Mouse (Mus musculus) G1E (cell line): Measurements from ENCODE around the gene Grb2. TPM values are rescaled to one million over a fixed set of nuclear protein-coding genes. Genes with fewer than 3 reads are reported as not detected.

ENCODE experiments used
- ATAC-seq: 2 replicates; pipeline ENCODE4 v1.8.0; 2016; ENCODE audit warnings: mild to moderate bottlenecking; ENCODE audit not compliant: insufficient number of reproducible peaks, poor library complexity, low FRiP score, severe bottlenecking; ENCODE audit errors: extremely low read depth
- DNase-seq: peaks from one replicate; pipeline ENCODE4 v3.0.0; 2012; ENCODE audit warnings: low spot score
- H3K27me3 ChIP-seq: 2 replicates; pipeline ENCODE4 v1.6.1; 2012; ENCODE audit warnings: mild to moderate bottlenecking, low read length, inconsistent platforms; ENCODE audit not compliant: insufficient read depth
- H3K36me3 ChIP-seq: replicated peaks from 2 replicates; pipeline ENCODE3; 2012; ENCODE audit warnings: mild to moderate bottlenecking, inconsistent platforms
- H3K4me1 ChIP-seq: 2 replicates; pipeline ENCODE4 v1.6.1; 2012; ENCODE audit warnings: low read depth, low read length, inconsistent platforms, mixed read lengths; ENCODE audit not compliant: insufficient read depth
- H3K4me3 ChIP-seq: 2 replicates; pipeline ENCODE4 v1.5.1; 2012; ENCODE audit warnings: low read depth, mild to moderate bottlenecking, inconsistent platforms, low read length, moderate library complexity, mixed read lengths
- H3K9me3 ChIP-seq: replicated peaks from 2 replicates; pipeline ENCODE4 v1.6.1; 2012; ENCODE audit warnings: inconsistent platforms
- CTCF ChIP-seq: IDR thresholded peaks from 2 replicates; pipeline ENCODE4 v1.5.1; 2012; ENCODE audit warnings: low read depth, low read length, inconsistent platforms, mixed read lengths
- GATA1 ChIP-seq: IDR thresholded peaks from 2 replicates; pipeline ENCODE4 v1.6.1; 2012; ENCODE audit warnings: borderline replicate concordance, low read length, inconsistent platforms, mixed read lengths
- GATA2 ChIP-seq: IDR thresholded peaks from 2 replicates; pipeline ENCODE4 v1.6.1; 2012; ENCODE audit warnings: low read depth, low read length, inconsistent platforms, borderline replicate concordance
- POLR2AphosphoS5 ChIP-seq: IDR thresholded peaks from 2 replicates; pipeline ENCODE4 v1.6.1; 2012; ENCODE audit warnings: low read depth, low read length, inconsistent platforms; ENCODE audit not compliant: insufficient replicate concordance
- TAL1 ChIP-seq: conservative IDR thresholded peaks from 2 replicates; pipeline ENCODE4 v1.6.1; 2012; ENCODE audit warnings: low read depth, low read length, inconsistent platforms, mixed read lengths
- polyA plus RNA-seq: library from polyadenylated mRNA; stranded (reverse); fragments of >175 nt; gene quantifications from 2 replicates; pipeline ENCODE4 v1.2.3, GENCODE M21; 2012
- total RNA-seq, 2 experiments: library from RNA; stranded (forward) in 1 of 2; stranded (reverse) in 1 of 2; fragments of 200-1000 nt in 1 of 2; fragments of >200 nt in 1 of 2; fragmentation: Nextera tagmentation in 1 of 2; gene quantifications; 2 replicates each; pipeline ENCODE4 v1.2.3; 2014 to 2017

The Grb2 gene
- total and polyA plus RNA-seq, 3 experiments, result 119 to 224 (median 209) TPM

GRCm38 (mm10) chr11:115629734-115630531, 78.5 kb downstream of the Grb2 start:
- Histone ChIP-seq H3K4me1 (peaks cover 73% of the 10 kb centered on the region), H3K27me3 (no peaks in the 10 kb centered on the region), H3K9me3 (no peaks in the 10 kb centered on the region), H3K4me3 (no peak overlapping the region), H3K36me3 (peaks cover 14% of the 10 kb centered on the region)
- ATAC-seq (no peak), DNase-seq (no peak)
- no peak for TF ChIP-seq GATA2
- no peak for TF ChIP-seq CTCF
- no peak for TF ChIP-seq POLR2AphosphoS5
- no peak for TF ChIP-seq GATA1
- no peak for TF ChIP-seq TAL1

- DNase-seq (no peak), ATAC-seq (no peak)
- H3K9me3 ChIP-seq, result no peaks in the 10 kb centered on the region
- TF ChIP-seq TAL1 (no peak), GATA2 (no peak), CTCF (no peak), GATA1 (no peak), POLR2AphosphoS5 (no peak)
- H3K27me3 ChIP-seq, result no peaks in the 10 kb centered on the region
- peak overlapping the region; percentile 92; the same call in 1 of the 2 replicates for H3K4me3 ChIP-seq
- H3K36me3 ChIP-seq, result peaks cover 27% of the 10 kb centered on the region
- peaks cover 68% of the 10 kb centered on the region for H3K4me1 ChIP-seq
These were observed 79.8 kb downstream of the Grb2 start for GRCm38 (mm10) chr11:115628465-115629101.

GRCm38 (mm10) chr11:115627705-115628464, 80.5 kb downstream of the Grb2 start, which contains the start of gene Slc25a19:
Gene Slc25a19, minus strand, starts transcription at chr11:115628295.
- peaks cover 66% of the 10 kb centered on the region for H3K4me1 ChIP-seq

GRCm38 (mm10) chr11:115626824-115627616, 81.4 kb downstream of the Grb2 start:
- peaks cover 43% of the 10 kb centered on the region for H3K36me3 ChIP-seq
- H3K4me1 ChIP-seq, result peaks cover 61% of the 10 kb centered on the region

More at GRCm38 (mm10) chr11:115627705-115628464, 80.5 kb downstream of the Grb2 start, which contains the start of gene Slc25a19:
- H3K27me3 ChIP-seq, result no peaks in the 10 kb centered on the region
- no peak for TF ChIP-seq GATA2
- no peak for TF ChIP-seq TAL1
- TF ChIP-seq POLR2AphosphoS5, result no peak
- no peak for TF ChIP-seq CTCF
- TF ChIP-seq GATA1, result no peak
- peak; percentile 96 for DNase-seq
- peaks cover 34% of the 10 kb centered on the region for H3K36me3 ChIP-seq
- ATAC-seq, result peak; percentile 95
- no peaks in the 10 kb centered on the region for H3K9me3 ChIP-seq
- peak within 1 kb of the TSS; percentile 92 for H3K4me3 ChIP-seq

GRCm38 (mm10) chr11:115625877-115626276, 82.5 kb downstream of the Grb2 start:
- Histone ChIP-seq H3K27me3 (no peaks in the 10 kb centered on the region), H3K9me3 (no peaks in the 10 kb centered on the region), H3K4me1 (peaks cover 50% of the 10 kb centered on the region), H3K4me3 (no peak overlapping the region; the same call in 1 of the 2 replicates), H3K36me3 (peaks cover 53% of the 10 kb centered on the region)
- DNase-seq (no peak), ATAC-seq (no peak)
- TF ChIP-seq GATA2, result no peak

More at GRCm38 (mm10) chr11:115626824-115627616, 81.4 kb downstream of the Grb2 start:
- H3K27me3 ChIP-seq, result no peaks in the 10 kb centered on the region
- ATAC-seq (no peak), DNase-seq (no peak)
- no peaks in the 10 kb centered on the region for H3K9me3 ChIP-seq
- TF ChIP-seq GATA2, result no peak
- TF ChIP-seq TAL1, result no peak
- no peak for TF ChIP-seq GATA1
- no peak for TF ChIP-seq POLR2AphosphoS5
- TF ChIP-seq CTCF, result no peak
- peak overlapping the region; percentile 92 for H3K4me3 ChIP-seq
